Mouse (Mus musculus): ENCODE data around the gene Col4a4. TPM values are rescaled to one million over a fixed set of nuclear protein-coding genes. Genes with fewer than 3 reads are reported as not detected.

Col4a4 gene
- total and polyA plus RNA-seq, 2 experiments from 2014 or later: 0.22 to 0.29 TPM

DNA sequence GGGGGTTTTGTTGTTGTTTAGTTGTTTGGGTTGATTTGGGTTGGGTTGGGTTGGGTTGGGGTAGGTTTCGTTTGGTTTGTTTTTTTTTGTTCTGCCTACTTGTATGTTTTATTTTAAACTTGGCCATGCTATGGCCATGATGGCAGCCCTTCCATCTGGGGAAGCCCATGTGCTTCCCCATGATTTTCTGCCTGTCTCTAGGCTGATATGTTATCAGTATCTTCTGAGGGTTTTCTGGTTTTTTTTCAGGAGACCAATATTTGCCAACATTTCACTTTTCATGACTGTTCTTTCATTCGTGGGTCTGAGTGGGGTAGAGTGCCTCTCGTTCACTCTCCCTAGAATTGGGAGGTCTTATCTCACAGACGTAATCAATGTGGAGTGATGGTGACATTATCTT lies 41.0 kb upstream of the Col4a4 start:
- H3K9me3 ChIP-seq (ENCODE audit: low read length): no peaks in the 10 kb centered on the region
- WGBS: 88% methylated on average over 4 of the region's 4 CpGs
- no peak for TF ChIP-seq CTCF (IDR thresholded peaks at IDR 0.05; ENCODE audit: low read depth)
- no peaks in the 10 kb centered on the region for H3K27me3 ChIP-seq (ENCODE audit: insufficient read depth, low read length)
- H3K4me3 ChIP-seq (ENCODE audit: low read depth, low read length): no peak overlapping the region
- H3K27ac ChIP-seq (ENCODE audit: low read depth, low read length): no peak overlapping the region
- no peak overlapping the region for H3K9ac ChIP-seq
- no peaks in the 10 kb centered on the region for H3K4me1 ChIP-seq (ENCODE audit: insufficient read depth)
- no peak overlapping the region for H3K4me2 ChIP-seq (ENCODE audit: low read depth)
- no peaks in the 10 kb centered on the region for H3K36me3 ChIP-seq (ENCODE audit: insufficient read depth)
- DNase-seq (no peak), ATAC-seq (no peak)

DNA sequence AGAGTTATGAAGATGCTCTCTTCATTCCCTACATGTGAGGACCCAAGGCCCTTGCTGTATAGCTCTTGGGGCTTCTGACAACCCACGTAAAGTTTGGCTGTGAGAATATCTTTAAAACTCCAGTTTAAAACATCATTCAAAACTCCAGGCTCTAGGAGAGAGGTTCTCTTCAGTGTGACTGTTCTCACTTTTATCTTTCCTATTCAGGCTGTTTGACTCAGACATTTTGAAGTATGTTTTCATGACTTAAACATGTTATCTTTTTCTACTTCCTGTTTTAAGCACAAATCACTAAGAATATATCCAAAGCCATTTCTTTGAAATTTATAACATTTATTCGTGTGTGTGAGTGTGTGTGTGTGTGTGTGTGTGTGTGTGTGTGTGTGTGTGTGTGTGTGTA lies 38.8 kb upstream of the Col4a4 start:
- no peak for TF ChIP-seq CTCF (IDR thresholded peaks at IDR 0.05; ENCODE audit: low read depth)
- no peak for DNase-seq
- H3K27me3 ChIP-seq (ENCODE audit: insufficient read depth, low read length): no peaks in the 10 kb centered on the region
- no peak overlapping the region for H3K27ac ChIP-seq (ENCODE audit: low read depth, low read length)
- H3K36me3 ChIP-seq (ENCODE audit: insufficient read depth): no peaks in the 10 kb centered on the region
- no peak for ATAC-seq
- H3K4me2 ChIP-seq (ENCODE audit: low read depth): no peak overlapping the region
- no peaks in the 10 kb centered on the region for H3K4me1 ChIP-seq (ENCODE audit: insufficient read depth)
- H3K9ac ChIP-seq: no peak overlapping the region
- H3K4me3 ChIP-seq (ENCODE audit: low read depth, low read length): no peak overlapping the region
- no peaks in the 10 kb centered on the region for H3K9me3 ChIP-seq (ENCODE audit: low read length)
- WGBS: 79% methylated on average over 2 of the region's 2 CpGs

DNA sequence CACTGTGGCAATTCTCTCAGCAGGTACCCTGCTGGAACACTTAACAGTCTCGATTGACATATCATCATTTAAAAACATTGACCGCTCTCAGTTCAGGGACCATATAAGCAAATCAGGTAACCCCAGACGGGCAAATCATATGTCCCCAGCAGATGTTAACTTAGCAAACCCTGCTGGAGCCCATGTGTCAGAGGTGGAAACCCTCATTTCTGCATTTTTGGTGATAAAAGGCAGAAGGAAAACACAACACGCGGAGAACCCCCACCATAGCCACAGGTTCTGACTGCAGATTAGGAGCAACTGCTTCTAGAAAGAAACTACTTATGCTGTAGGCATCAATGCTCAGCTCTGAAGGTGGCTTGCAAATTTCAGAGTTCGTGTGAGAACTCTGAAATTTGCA lies 38.3 kb upstream of the Col4a4 start:
- no peaks in the 10 kb centered on the region for H3K9me3 ChIP-seq (ENCODE audit: low read length)

DNA sequence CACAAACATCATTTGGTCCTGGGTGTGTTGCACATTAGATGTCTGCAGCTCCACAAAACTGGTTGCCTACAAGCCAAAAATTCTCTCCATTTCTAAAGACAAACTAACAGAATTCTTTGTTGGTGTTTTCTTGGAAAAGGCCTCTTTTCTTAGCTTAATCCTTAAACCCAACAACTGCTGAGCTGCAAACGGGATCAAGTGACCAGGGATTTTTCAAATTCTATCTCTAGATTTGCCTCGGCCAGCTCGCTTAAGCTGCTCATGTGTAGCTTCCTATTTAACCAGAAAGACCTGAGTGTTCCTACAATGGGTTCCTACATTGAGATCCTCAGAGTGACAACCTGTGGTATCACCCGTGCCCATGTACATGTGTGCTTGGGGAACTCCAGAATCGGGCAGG lies 33.3 kb upstream of the Col4a4 start:
- Histone ChIP-seq H3K9me3 (ENCODE audit: low read length) (no peaks in the 10 kb centered on the region), H3K27me3 (ENCODE audit: insufficient read depth, low read length) (no peaks in the 10 kb centered on the region), H3K36me3 (ENCODE audit: insufficient read depth) (no peaks in the 10 kb centered on the region), H3K4me1 (ENCODE audit: insufficient read depth) (no peaks in the 10 kb centered on the region), H3K27ac (ENCODE audit: low read depth, low read length) (no peak overlapping the region), H3K4me3 (ENCODE audit: low read depth, low read length) (no peak overlapping the region), H3K4me2 (ENCODE audit: low read depth) (no peak overlapping the region), H3K9ac (no peak overlapping the region)
- 85% methylated on average over 5 of the region's 5 CpGs for WGBS
- DNase-seq (no peak), ATAC-seq (no peak)
- no peak for TF ChIP-seq CTCF (IDR thresholded peaks at IDR 0.05; ENCODE audit: low read depth)

More for the DNA sequence above, 38.3 kb upstream of the Col4a4 start:
- TF ChIP-seq CTCF (IDR thresholded peaks at IDR 0.05; ENCODE audit: low read depth): no peak
- Histone ChIP-seq H3K9ac (no peak overlapping the region), H3K4me1 (ENCODE audit: insufficient read depth) (no peaks in the 10 kb centered on the region), H3K4me2 (ENCODE audit: low read depth) (no peak overlapping the region), H3K27ac (ENCODE audit: low read depth, low read length) (no peak overlapping the region), H3K27me3 (ENCODE audit: insufficient read depth, low read length) (no peaks in the 10 kb centered on the region), H3K4me3 (ENCODE audit: low read depth, low read length) (no peak overlapping the region), H3K36me3 (ENCODE audit: insufficient read depth) (no peaks in the 10 kb centered on the region)
- ATAC-seq (no peak), DNase-seq (no peak)
- 77% methylated on average over 6 of the region's 6 CpGs for WGBS

DNA sequence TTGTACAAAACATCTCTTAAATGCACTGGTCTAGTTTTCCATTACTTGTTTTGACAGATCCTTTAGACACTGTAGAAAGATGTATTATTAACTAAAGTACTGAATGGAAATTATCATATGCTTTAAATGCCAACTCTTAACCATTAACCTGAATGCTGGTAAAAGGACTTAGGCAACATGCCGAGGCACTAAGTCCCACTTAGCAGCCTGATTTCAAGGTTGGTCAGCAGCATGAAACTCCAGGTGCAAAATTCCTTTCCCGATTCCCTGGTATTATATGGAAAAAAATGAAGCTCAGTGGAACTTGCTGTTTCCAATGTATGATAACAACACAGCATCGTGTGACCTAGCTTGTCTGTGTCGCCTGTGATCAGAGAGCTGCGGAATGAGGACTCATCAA lies 31.9 kb upstream of the Col4a4 start:
- no peak overlapping the region for H3K4me2 ChIP-seq (ENCODE audit: low read depth)
- no peak overlapping the region for H3K9ac ChIP-seq
- H3K4me1 ChIP-seq (ENCODE audit: insufficient read depth): no peaks in the 10 kb centered on the region
- TF ChIP-seq CTCF (IDR thresholded peaks at IDR 0.05; ENCODE audit: low read depth): no peak
- H3K27ac ChIP-seq (ENCODE audit: low read depth, low read length): no peak overlapping the region
- no peak for ATAC-seq
- H3K36me3 ChIP-seq (ENCODE audit: insufficient read depth): no peaks in the 10 kb centered on the region
- WGBS: 84% methylated on average over 5 of the region's 5 CpGs
- no peaks in the 10 kb centered on the region for H3K27me3 ChIP-seq (ENCODE audit: insufficient read depth, low read length)
- no peak for DNase-seq
- H3K4me3 ChIP-seq (ENCODE audit: low read depth, low read length): no peak overlapping the region
- H3K9me3 ChIP-seq (ENCODE audit: low read length): no peaks in the 10 kb centered on the region

DNA sequence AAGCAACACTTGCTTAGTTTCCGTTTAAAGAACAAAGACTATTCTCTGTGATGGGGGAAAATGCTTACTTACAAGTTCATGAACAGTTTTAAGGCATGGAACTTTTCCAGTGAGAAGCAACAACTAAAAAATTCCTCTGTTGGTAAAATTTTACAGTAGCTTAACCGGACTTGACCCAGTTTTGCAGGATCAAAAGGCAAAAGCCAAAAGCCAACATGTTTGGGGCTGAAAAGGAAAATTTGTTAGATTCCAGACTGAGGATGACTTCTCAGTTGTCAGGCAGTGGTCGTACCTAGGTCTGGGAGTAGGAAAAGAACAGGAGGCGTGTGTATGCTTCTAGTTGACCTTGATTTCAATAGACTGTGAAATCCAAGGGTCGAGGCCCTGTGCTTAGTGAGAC lies 31.4 kb upstream of the Col4a4 start:
- Histone ChIP-seq H3K4me3 (ENCODE audit: low read depth, low read length) (no peak overlapping the region), H3K4me1 (ENCODE audit: insufficient read depth) (no peaks in the 10 kb centered on the region), H3K36me3 (ENCODE audit: insufficient read depth) (no peaks in the 10 kb centered on the region), H3K9me3 (ENCODE audit: low read length) (no peaks in the 10 kb centered on the region), H3K9ac (no peak overlapping the region), H3K27me3 (ENCODE audit: insufficient read depth, low read length) (no peaks in the 10 kb centered on the region), H3K27ac (ENCODE audit: low read depth, low read length) (no peak overlapping the region), H3K4me2 (ENCODE audit: low read depth) (no peak overlapping the region)
- WGBS: 79% methylated on average over 5 of the region's 5 CpGs
- ATAC-seq (no peak), DNase-seq (no peak)
- TF ChIP-seq CTCF (IDR thresholded peaks at IDR 0.05; ENCODE audit: low read depth): no peak

DNA sequence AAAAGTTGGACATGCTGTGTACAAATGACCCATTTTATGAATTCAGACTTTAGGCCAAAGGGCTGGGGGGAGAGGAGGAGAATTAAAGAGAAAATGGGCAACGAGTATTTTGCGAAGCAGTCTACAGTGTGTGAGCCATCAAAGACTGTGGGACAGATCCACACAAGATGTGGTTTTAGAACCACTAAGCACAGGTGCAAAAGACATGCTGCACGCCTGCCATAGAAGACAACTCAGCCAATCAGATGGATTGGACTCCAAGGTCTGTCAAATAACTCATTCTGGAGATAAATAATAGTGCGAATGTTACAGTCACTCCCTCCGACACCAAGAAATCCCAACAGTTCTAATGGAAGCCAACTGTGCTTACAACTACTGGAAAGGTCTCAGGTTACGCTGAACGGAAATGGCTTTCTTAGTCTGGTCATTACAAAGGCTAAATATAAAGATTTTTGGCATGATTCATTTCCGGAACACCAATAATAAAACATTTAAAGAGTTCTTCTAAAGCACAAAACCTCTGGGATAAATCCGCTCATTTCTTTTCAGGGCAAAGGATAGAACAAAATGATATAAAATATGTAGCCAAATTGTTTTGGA lies 25.5 kb upstream of the Col4a4 start:
- H3K9me3 ChIP-seq (ENCODE audit: low read length): no peaks in the 10 kb centered on the region
- no peak for TF ChIP-seq CTCF (IDR thresholded peaks at IDR 0.05; ENCODE audit: low read depth)
- H3K4me3 ChIP-seq (ENCODE audit: low read depth, low read length): no peak overlapping the region
- H3K27me3 ChIP-seq (ENCODE audit: insufficient read depth, low read length): no peaks in the 10 kb centered on the region
- no peak overlapping the region for H3K4me2 ChIP-seq (ENCODE audit: low read depth)
- no peak overlapping the region for H3K27ac ChIP-seq (ENCODE audit: low read depth, low read length)
- ATAC-seq (no peak), DNase-seq (no peak)
- no peak overlapping the region for H3K9ac ChIP-seq
- H3K36me3 ChIP-seq (ENCODE audit: insufficient read depth): no peaks in the 10 kb centered on the region
- WGBS: 84% methylated on average over 9 of the region's 9 CpGs
- H3K4me1 ChIP-seq (ENCODE audit: insufficient read depth): no peaks in the 10 kb centered on the region
